Mouse (Mus musculus) MEL (cell line): Measurements from ENCODE around the gene St3gal2. TPM values are rescaled to one million over a fixed set of nuclear protein-coding genes. Genes with fewer than 3 reads are reported as not detected.

Experiments used
- DNase-seq: peaks from one replicate; pipeline ENCODE4 v3.0.0; 2011; ENCODE audit warnings: low read depth, low spot score
- H3K27ac ChIP-seq: 2 replicates; pipeline ENCODE4 v1.5.1; 2012; ENCODE audit warnings: low read depth, mild to moderate bottlenecking, control low read depth, low read length, moderate library complexity; ENCODE audit not compliant: control insufficient read depth
- H3K27me3 ChIP-seq, 2 experiments: fragments of 150-350 bp in 1 of 2; sonication (generic) in 1 of 2; 2 replicates each; pipeline ENCODE4 v1.6.1; 2012; ENCODE audit warnings: low read length in 2 of 2, mild to moderate bottlenecking in 2 of 2, improper control_type of control experiment in 1 of 2, moderate library complexity in 1 of 2; ENCODE audit not compliant: insufficient read depth in 2 of 2, control insufficient read depth in 1 of 2
- H3K36me3 ChIP-seq, 2 experiments: 2 replicates each; pipeline ENCODE4 v1.6.1; 2012 to 2014; ENCODE audit warnings: low read length in 2 of 2, improper control_type of control experiment in 1 of 2, inconsistent platforms in 1 of 2, mild to moderate bottlenecking in 1 of 2; ENCODE audit not compliant: insufficient read depth in 2 of 2, control insufficient read depth in 1 of 2
- H3K4me1 ChIP-seq, 2 experiments: fragments of 150-350 bp in 1 of 2; sonication (generic) in 1 of 2; 2 replicates each; pipeline ENCODE4 v1.6.1; 2012; ENCODE audit warnings: low read length in 2 of 2, improper control_type of control experiment in 1 of 2, mild to moderate bottlenecking in 1 of 2; ENCODE audit not compliant: insufficient read depth in 2 of 2, control insufficient read depth in 1 of 2
- H3K4me3 ChIP-seq, 2 experiments: fragments of 150-350 bp in 1 of 2; sonication (generic) in 1 of 2; 2 replicates each; pipeline ENCODE4 v1.5.1; 2012; ENCODE audit warnings: low read depth in 2 of 2, low read length in 2 of 2, mild to moderate bottlenecking in 2 of 2, moderate library complexity in 2 of 2, control low read depth in 1 of 2, improper control_type of control experiment in 1 of 2; ENCODE audit not compliant: control insufficient read depth in 1 of 2, insufficient read depth in 1 of 2
- H3K79me2 ChIP-seq: 2 replicates; pipeline ENCODE4 v1.6.1; 2012; ENCODE audit warnings: mild to moderate bottlenecking, low read length, moderate library complexity; ENCODE audit not compliant: control insufficient read depth, poor library complexity, insufficient read depth
- H3K9ac ChIP-seq: 2 replicates; pipeline ENCODE4 v1.6.1; 2012; ENCODE audit warnings: low read depth, mild to moderate bottlenecking, control low read depth, low read length, moderate library complexity; ENCODE audit not compliant: control insufficient read depth, poor library complexity, severe bottlenecking
- H3K9me3 ChIP-seq: fragments of 150-350 bp; sonication (generic); replicated peaks from 2 replicates; pipeline ENCODE4 v1.6.1; 2012; ENCODE audit warnings: mild to moderate bottlenecking, low read length, improper control_type of control experiment, moderate library complexity; ENCODE audit not compliant: insufficient read depth
- BHLHE40 ChIP-seq: IDR thresholded peaks from 2 replicates; pipeline ENCODE4 v1.6.1; 2012; ENCODE audit warnings: low read depth, mild to moderate bottlenecking, inconsistent platforms, low read length, improper control_type of control experiment, borderline replicate concordance
- CHD2 ChIP-seq: IDR thresholded peaks from 2 replicates; pipeline ENCODE4 v1.6.1; 2011; ENCODE audit warnings: low read length, improper control_type of control experiment
- E2F4 ChIP-seq: IDR thresholded peaks from 2 replicates; pipeline ENCODE4 v1.6.1; 2011; ENCODE audit warnings: low read depth, low read length, improper control_type of control experiment, borderline replicate concordance
- EP300 ChIP-seq, 2 experiments: IDR thresholded peaks; 2 replicates each; pipeline ENCODE4 v1.6.1; 2011; ENCODE audit warnings: improper control_type of control experiment in 2 of 2, low read length in 2 of 2, low read depth in 1 of 2, mild to moderate bottlenecking in 1 of 2
- ETS1 ChIP-seq: IDR thresholded peaks from 2 replicates; pipeline ENCODE4 v1.6.1; 2012; ENCODE audit warnings: low read depth, mild to moderate bottlenecking, inconsistent platforms, low read length, improper control_type of control experiment, moderate library complexity
- GABPA ChIP-seq: IDR thresholded peaks from 2 replicates; pipeline ENCODE4 v1.6.1; 2012; ENCODE audit warnings: low read depth, mild to moderate bottlenecking, inconsistent platforms, low read length, improper control_type of control experiment, moderate library complexity
- GATA1 ChIP-seq: IDR thresholded peaks from 2 replicates; pipeline ENCODE4 v1.6.1; 2011; ENCODE audit warnings: low read depth, low read length, improper control_type of control experiment
- HCFC1 ChIP-seq: IDR thresholded peaks from 2 replicates; pipeline ENCODE4 v1.6.1; 2012; ENCODE audit warnings: low read depth, mild to moderate bottlenecking, inconsistent platforms, low read length, improper control_type of control experiment, moderate library complexity
- JUND ChIP-seq: IDR thresholded peaks from 2 replicates; pipeline ENCODE4 v1.6.1; 2011; ENCODE audit warnings: low read depth, mild to moderate bottlenecking, improper control_type of control experiment, low read length
- KAT2A ChIP-seq: conservative IDR thresholded peaks from 2 replicates; pipeline ENCODE4 v1.6.1; 2012; ENCODE audit warnings: low read depth, low read length, improper control_type of control experiment, inconsistent platforms
- MAX ChIP-seq: IDR thresholded peaks from 2 replicates; pipeline ENCODE4 v1.6.1; 2011; ENCODE audit warnings: low read length, improper control_type of control experiment
- MAZ ChIP-seq: IDR thresholded peaks from 2 replicates; pipeline ENCODE4 v1.6.1; 2012; ENCODE audit warnings: low read depth, mild to moderate bottlenecking, inconsistent platforms, low read length, improper control_type of control experiment
- MYB ChIP-seq: IDR thresholded peaks from 2 replicates; pipeline ENCODE4 v1.6.1; 2011; ENCODE audit warnings: mild to moderate bottlenecking, low read depth, low read length, improper control_type of control experiment
- MYC ChIP-seq: IDR thresholded peaks from 2 replicates; pipeline ENCODE4 v1.6.1; 2011; ENCODE audit warnings: low read depth, mild to moderate bottlenecking, low read length, improper control_type of control experiment, moderate library complexity
- NELFE ChIP-seq: IDR thresholded peaks from 2 replicates; pipeline ENCODE4 v1.6.1; 2011; ENCODE audit warnings: low read depth, low read length, improper control_type of control experiment
- NRF1 ChIP-seq: IDR thresholded peaks from 2 replicates; pipeline ENCODE4 v1.6.1; 2014; ENCODE audit warnings: low read depth, mild to moderate bottlenecking, inconsistent platforms, low read length, improper control_type of control experiment, moderate library complexity; ENCODE audit not compliant: poor library complexity, insufficient read depth, severe bottlenecking
- POLR2A ChIP-seq, 2 experiments: IDR thresholded peaks; 2 replicates each; pipeline ENCODE4 v1.6.1; 2011 to 2012; ENCODE audit warnings: low read length in 2 of 2, mild to moderate bottlenecking in 2 of 2, control low read depth in 1 of 2, improper control_type of control experiment in 1 of 2, low read depth in 1 of 2, moderate library complexity in 1 of 2; ENCODE audit not compliant: control insufficient read depth in 1 of 2, insufficient read depth in 1 of 2, poor library complexity in 1 of 2
- POLR2AphosphoS2 ChIP-seq: IDR thresholded peaks from 2 replicates; pipeline ENCODE4 v1.6.1; 2011; ENCODE audit warnings: low read length, improper control_type of control experiment
- RCOR1 ChIP-seq: IDR thresholded peaks from 2 replicates; pipeline ENCODE4 v1.6.1; 2012; ENCODE audit warnings: low read depth, mild to moderate bottlenecking, inconsistent platforms, low read length, improper control_type of control experiment
- SIN3A ChIP-seq: IDR thresholded peaks from 2 replicates; pipeline ENCODE4 v1.6.1; 2012; ENCODE audit warnings: low read length, improper control_type of control experiment, inconsistent platforms
- SMC3 ChIP-seq: IDR thresholded peaks from 2 replicates; pipeline ENCODE4 v1.6.1; 2011; ENCODE audit warnings: low read depth, low read length, improper control_type of control experiment
- TAL1 ChIP-seq: IDR thresholded peaks from 2 replicates; pipeline ENCODE4 v1.6.1; 2012; ENCODE audit warnings: mild to moderate bottlenecking, inconsistent platforms, low read length, moderate library complexity, mixed read lengths
- TBP ChIP-seq: IDR thresholded peaks from 2 replicates; pipeline ENCODE4 v1.8.0; 2011; ENCODE audit warnings: low read depth, low read length, improper control_type of control experiment
- UBTF ChIP-seq: IDR thresholded peaks from 2 replicates; pipeline ENCODE4 v1.6.1; 2012; ENCODE audit warnings: low read depth, mild to moderate bottlenecking, inconsistent platforms, low read length, improper control_type of control experiment, moderate library complexity, borderline replicate concordance; ENCODE audit not compliant: insufficient read depth
- USF1 ChIP-seq: IDR thresholded peaks from 2 replicates; pipeline ENCODE4 v1.6.1; 2014; ENCODE audit warnings: low read depth, mild to moderate bottlenecking, inconsistent platforms, low read length, improper control_type of control experiment, moderate library complexity
- USF2 ChIP-seq, 2 experiments: IDR thresholded peaks; 2 replicates each; pipeline ENCODE4 v1.6.1; 2011 to 2012; ENCODE audit warnings: improper control_type of control experiment in 2 of 2, low read length in 2 of 2, borderline replicate concordance in 1 of 2, inconsistent platforms in 1 of 2, low read depth in 1 of 2, mild to moderate bottlenecking in 1 of 2; ENCODE audit not compliant: insufficient read depth in 1 of 2
- ZMIZ1 ChIP-seq: IDR thresholded peaks from 2 replicates; pipeline ENCODE4 v1.6.1; 2012; ENCODE audit warnings: low read depth, mild to moderate bottlenecking, inconsistent platforms, low read length, improper control_type of control experiment, moderate library complexity
- ZNF384 ChIP-seq: IDR thresholded peaks from 2 replicates; pipeline ENCODE4 v1.6.1; 2012; ENCODE audit warnings: low read depth, mild to moderate bottlenecking, inconsistent platforms, low read length, improper control_type of control experiment
- polyA plus RNA-seq, 2 experiments: library from polyadenylated mRNA; stranded (reverse) in 1 of 2; unstranded in 1 of 2; fragments of >175 nt in 1 of 2; fragments of >200 nt in 1 of 2; gene quantifications; 2 replicates each; pipeline versions ENCODE4 v1.2.1 to v1.2.4; 2012; ENCODE audit warnings: low replicate concordance in 2 of 2, low read depth in 1 of 2; ENCODE audit not compliant: insufficient read length in 2 of 2, insufficient read depth in 1 of 2, missing spikeins in 1 of 2
- total RNA-seq: library from RNA; depleted of rRNA; stranded (reverse); fragments of 300-350 nt; gene quantifications from 2 replicates; pipeline ENCODE4 v1.2.3, GENCODE M21; 2012

St3gal2 gene
- total and polyA plus RNA-seq, 3 experiments, result 5.2 to 18.0 TPM; not detected in 1

- TF ChIP-seq ZNF384 (no peak), KAT2A (peak; percentile 100), MAX (no peak), MAZ (peak; percentile 100)
These were observed at the start of gene St3gal2 (continued) for GRCm38 (mm10) chr8:110919341-110920031.

- Histone ChIP-seq H3K4me3 (no peak overlapping the region), H3K27ac (no peak overlapping the region), H3K27me3 (no peaks in the 10 kb centered on the region), H3K36me3 (peaks cover 5 to 15% of the 10 kb centered on the region in 2 experiments), H3K79me2 (no peaks in the 10 kb centered on the region), H3K9me3 (no peaks in the 10 kb centered on the region), H3K4me1 (peaks cover 2 to 3% of the 10 kb centered on the region in 2 experiments; a peak in 1 of 4 replicates), H3K9ac (no peak overlapping the region)
- DNase-seq, result no peak
- no peak for TF ChIP-seq ETS1
- no peak for TF ChIP-seq BHLHE40
- TF ChIP-seq HCFC1, result no peak
- TF ChIP-seq USF2 (IDR thresholded peaks at IDR 0.05; ENCODE audit: borderline replicate concordance in 1 of 2, insufficient read depth in 1 of 2, low read depth in 1 of 2, low read length in 2 of 2), result no peak
- TF ChIP-seq ZMIZ1, result no peak
- no peak for TF ChIP-seq NRF1
- TF ChIP-seq E2F4, result no peak
- TF ChIP-seq GATA1, result no peak
- TF ChIP-seq POLR2A (IDR thresholded peaks at IDR 0.05; ENCODE audit: control insufficient read depth in 1 of 2, insufficient read depth in 1 of 2, low read depth in 1 of 2, low read length in 2 of 2, poor library complexity in 1 of 2), result no peak
- no peak for TF ChIP-seq TAL1
- no peak for TF ChIP-seq NELFE
- TF ChIP-seq MAZ, result no peak
These were observed 49.2 kb upstream of the St3gal2 start for GRCm38 (mm10) chr8:110870501-110870900.

- Histone ChIP-seq H3K9me3 (no peaks in the 10 kb centered on the region), H3K79me2 (no peaks in the 10 kb centered on the region), H3K4me3 (no peak overlapping the region), H3K27me3 (no peaks in the 10 kb centered on the region), H3K36me3 (peaks cover 8 to 23% of the 10 kb centered on the region in 2 experiments), H3K9ac (peak overlapping the region; percentile 39), H3K27ac (peak overlapping the region; percentile 69), H3K4me1 (peaks cover 7 to 14% of the 10 kb centered on the region in 2 experiments)
- DNase-seq, result peak; percentile 72
- no peak for TF ChIP-seq POLR2A (IDR thresholded peaks at IDR 0.05; ENCODE audit: control insufficient read depth in 1 of 2, insufficient read depth in 1 of 2, low read depth in 1 of 2, low read length in 2 of 2, poor library complexity in 1 of 2)
- TF ChIP-seq SIN3A, result peak; percentile 69
- no peak for TF ChIP-seq USF2 (IDR thresholded peaks at IDR 0.05; ENCODE audit: borderline replicate concordance in 1 of 2, insufficient read depth in 1 of 2, low read depth in 1 of 2, low read length in 2 of 2)
- no peak for TF ChIP-seq USF1
- TF ChIP-seq CHD2, result peak; percentile 41
- TF ChIP-seq GABPA, result no peak
- TF ChIP-seq POLR2AphosphoS2, result no peak
- TF ChIP-seq EP300 (IDR thresholded peaks at IDR 0.05; ENCODE audit: low read depth in 1 of 2, low read length in 2 of 2), result peak; percentile 82 to 85
- TF ChIP-seq GATA1, result peak; percentile 81
- no peak; the same call in 1 of the 2 replicates for TF ChIP-seq SMC3
- no peak for TF ChIP-seq MYB
- no peak for TF ChIP-seq KAT2A
- TF ChIP-seq ETS1, result peak; percentile 71
- TF ChIP-seq MYC, result no peak
- peak; percentile 90 for TF ChIP-seq RCOR1
- TF ChIP-seq TBP, result no peak
- no peak for TF ChIP-seq BHLHE40
- no peak for TF ChIP-seq UBTF
- no peak for TF ChIP-seq NRF1
- TF ChIP-seq JUND, result no peak
- no peak for TF ChIP-seq ZMIZ1
These were observed 41.9 kb upstream of the St3gal2 start for GRCm38 (mm10) chr8:110877862-110878261.
